Mouse (Mus musculus) ES-Bruce4 (cell line): ENCODE data around the gene Eml3. TPM values are rescaled to one million over a fixed set of nuclear protein-coding genes. Genes with fewer than 3 reads are reported as not detected.

ENCODE experiments used
- H3K27ac ChIP-seq: 2 replicates; pipeline ENCODE4 v1.5.1; 2012; ENCODE audit warnings: low read length, inconsistent platforms; ENCODE audit not compliant: insufficient read depth
- H3K27me3 ChIP-seq: 2 replicates; pipeline ENCODE4 v1.6.1; 2012; ENCODE audit warnings: mild to moderate bottlenecking, low read length, inconsistent platforms; ENCODE audit not compliant: control insufficient read depth, poor library complexity, insufficient read depth, severe bottlenecking
- H3K36me3 ChIP-seq: 2 replicates; pipeline ENCODE4 v1.6.1; 2012; ENCODE audit warnings: inconsistent platforms, mild to moderate bottlenecking, low read length, moderate library complexity; ENCODE audit not compliant: control insufficient read depth, poor library complexity, insufficient read depth, severe bottlenecking
- H3K4me1 ChIP-seq: one replicate; pipeline ENCODE4 v1.8.1; 2011; ENCODE audit warnings: low read length; ENCODE audit not compliant: control insufficient read depth, insufficient read depth
- H3K4me3 ChIP-seq: 2 replicates; pipeline ENCODE4 v1.5.1; 2011; ENCODE audit warnings: low read depth, mild to moderate bottlenecking, low read length
- H3K9ac ChIP-seq: 2 replicates; pipeline ENCODE4 v1.6.1; 2012; ENCODE audit warnings: low read depth, mild to moderate bottlenecking, inconsistent platforms; ENCODE audit not compliant: poor library complexity, severe bottlenecking
- H3K9me3 ChIP-seq: replicated peaks from 2 replicates; pipeline ENCODE4 v1.6.1; 2012; ENCODE audit warnings: mild to moderate bottlenecking, low read length, inconsistent platforms; ENCODE audit not compliant: control insufficient read depth, poor library complexity, insufficient read depth, severe bottlenecking
- CTCF ChIP-seq: IDR thresholded peaks from one replicate; pipeline ENCODE4 v1.8.1; 2011; ENCODE audit warnings: low read depth, low read length
- EP300 ChIP-seq: IDR thresholded peaks from 2 replicates; pipeline ENCODE4 v1.6.1; 2011; ENCODE audit warnings: low read depth, low read length; ENCODE audit not compliant: insufficient read depth
- POLR2A ChIP-seq: IDR thresholded peaks from one replicate; pipeline ENCODE4 v1.8.1; 2011; ENCODE audit warnings: low read length; ENCODE audit not compliant: insufficient read depth
- polyA plus RNA-seq: library from polyadenylated mRNA; stranded (reverse); fragments of >200 nt; gene quantifications from 2 replicates; pipeline ENCODE4 v1.2.4, GENCODE M21; 2011; ENCODE audit warnings: low read depth; ENCODE audit not compliant: missing spikeins, insufficient read depth, insufficient read length

The Eml3 gene
- polyA plus RNA-seq, 1 experiment, result 19.2 TPM

DNA sequence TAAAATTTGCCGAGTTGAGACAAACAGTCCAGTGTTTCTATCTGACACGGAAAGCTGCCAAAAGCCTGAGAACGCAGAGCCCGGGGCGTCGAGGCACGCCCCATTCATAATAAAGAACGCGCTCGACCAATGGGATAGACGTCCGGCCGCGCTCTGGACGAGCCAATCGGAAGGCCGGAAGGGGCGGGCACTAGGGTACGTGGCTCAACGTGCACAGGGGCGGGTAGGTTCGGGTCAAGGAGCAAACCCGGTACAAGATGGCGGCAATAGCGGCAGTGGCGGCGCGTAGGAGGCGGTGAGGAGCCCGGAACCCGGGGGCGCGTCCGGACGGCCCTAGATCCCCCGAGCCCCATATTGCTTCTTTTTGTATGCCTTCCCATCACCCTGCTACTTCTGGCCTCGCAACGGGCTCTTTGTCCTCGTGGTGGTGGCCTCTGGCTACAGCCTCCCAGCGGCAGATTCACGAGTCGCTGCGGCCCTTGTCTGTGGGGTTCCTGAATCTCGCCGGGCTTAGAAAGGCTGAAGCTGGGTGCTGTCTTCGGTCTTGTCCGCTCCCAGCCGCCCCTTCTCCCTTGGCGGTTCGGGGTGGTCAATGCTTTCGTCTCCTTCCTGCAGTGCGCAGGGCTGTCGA lies 31.4 kb upstream of the Eml3 start, which contains the start of gene Ganab:
Gene Ganab, plus strand, starts transcription at position 207 of the 631 bp plus-strand sequence.
- Histone ChIP-seq H3K27me3 (no peaks in the 10 kb centered on the region), H3K36me3 (peaks cover 26% of the 10 kb centered on the region), H3K9me3 (no peaks in the 10 kb centered on the region), H3K9ac (peak within 1 kb of the TSS; percentile 94), H3K4me1 (no peaks in the 10 kb centered on the region), H3K4me3 (peak within 1 kb of the TSS; percentile 93), H3K27ac (peak within 1 kb of the TSS; percentile 60)
- TF ChIP-seq EP300 (no peak), POLR2A (peak; percentile 68)

DNA sequence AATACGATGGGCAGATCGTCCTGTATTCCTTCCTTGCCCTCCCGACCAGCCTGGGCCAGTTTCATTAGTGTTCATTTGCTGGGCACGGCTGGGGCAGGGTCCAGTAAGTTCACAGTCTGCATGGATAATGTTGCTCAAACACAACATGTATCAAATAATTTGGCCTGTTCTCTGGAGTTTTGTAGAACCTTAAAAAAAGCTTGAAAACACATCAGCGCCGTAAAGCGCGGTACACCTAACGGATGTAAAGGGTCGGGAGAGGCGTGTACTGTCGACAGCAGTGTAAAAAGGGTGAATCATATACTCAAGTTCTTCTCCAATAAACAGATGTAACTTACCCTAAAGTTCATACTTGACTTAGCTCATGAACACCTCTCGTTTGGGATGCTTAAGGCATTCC lies 30.8 kb upstream of the Eml3 start:
- Histone ChIP-seq H3K9ac (peak overlapping the region; percentile 94), H3K9me3 (no peaks in the 10 kb centered on the region), H3K4me1 (no peaks in the 10 kb centered on the region), H3K4me3 (peak overlapping the region; percentile 93), H3K36me3 (peaks cover 32% of the 10 kb centered on the region), H3K27me3 (no peaks in the 10 kb centered on the region), H3K27ac (peak overlapping the region; percentile 54)
- TF ChIP-seq EP300, result no peak
- no peak for TF ChIP-seq CTCF
- TF ChIP-seq POLR2A, result no peak

DNA sequence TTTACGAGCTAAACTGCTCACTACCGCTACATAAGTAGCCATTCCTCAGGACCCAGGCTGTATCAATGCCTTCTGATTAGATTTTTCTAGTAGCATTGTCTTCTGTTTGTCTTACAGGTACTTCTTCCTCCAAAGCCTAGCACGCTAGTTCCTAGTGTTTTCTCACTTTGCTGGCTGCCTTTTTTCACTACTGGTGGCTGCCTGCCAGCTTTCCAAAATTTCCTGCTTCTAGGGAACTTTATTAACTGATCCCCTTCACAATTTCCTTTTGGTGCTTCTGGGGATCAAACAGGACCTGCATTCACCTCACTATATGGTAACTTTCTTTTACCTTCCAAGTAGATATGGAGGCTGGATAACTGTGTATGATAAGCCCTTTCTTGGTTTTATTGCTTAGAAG lies 30.3 kb upstream of the Eml3 start:
- no peak overlapping the region for H3K27ac ChIP-seq
- TF ChIP-seq POLR2A, result no peak
- TF ChIP-seq EP300, result no peak
- TF ChIP-seq CTCF, result no peak
- H3K4me3 ChIP-seq, result no peak overlapping the region
- no peaks in the 10 kb centered on the region for H3K9me3 ChIP-seq
- H3K9ac ChIP-seq, result peak overlapping the region; percentile 94
- no peaks in the 10 kb centered on the region for H3K27me3 ChIP-seq
- no peaks in the 10 kb centered on the region for H3K4me1 ChIP-seq
- peaks cover 36% of the 10 kb centered on the region for H3K36me3 ChIP-seq

DNA sequence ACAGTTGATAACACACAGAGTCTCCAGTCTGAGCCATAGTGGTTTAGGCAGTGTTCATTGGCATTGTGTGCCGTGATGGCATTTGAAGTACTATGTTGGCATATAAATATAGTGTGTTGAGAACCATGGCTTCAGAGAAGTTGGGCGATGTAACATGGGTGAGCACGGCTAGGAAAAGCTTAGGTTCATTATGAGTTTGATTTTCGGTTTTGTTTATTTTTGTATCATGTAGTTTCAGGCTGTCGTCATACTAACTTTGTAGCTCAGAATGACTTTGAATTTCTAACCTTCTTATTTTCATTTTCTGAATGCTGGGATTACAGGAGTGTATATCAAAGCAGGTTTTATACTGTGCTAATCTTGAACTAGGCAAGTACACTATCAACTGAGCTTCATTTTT lies 25.9 kb upstream of the Eml3 start:
- no peak for TF ChIP-seq POLR2A
- TF ChIP-seq EP300, result no peak
- no peak for TF ChIP-seq CTCF
- H3K27ac ChIP-seq, result no peak overlapping the region
- no peak overlapping the region for H3K4me3 ChIP-seq
- no peaks in the 10 kb centered on the region for H3K4me1 ChIP-seq
- no peak overlapping the region for H3K9ac ChIP-seq
- peaks cover 56% of the 10 kb centered on the region for H3K36me3 ChIP-seq
- H3K27me3 ChIP-seq, result no peaks in the 10 kb centered on the region
- no peaks in the 10 kb centered on the region for H3K9me3 ChIP-seq

DNA sequence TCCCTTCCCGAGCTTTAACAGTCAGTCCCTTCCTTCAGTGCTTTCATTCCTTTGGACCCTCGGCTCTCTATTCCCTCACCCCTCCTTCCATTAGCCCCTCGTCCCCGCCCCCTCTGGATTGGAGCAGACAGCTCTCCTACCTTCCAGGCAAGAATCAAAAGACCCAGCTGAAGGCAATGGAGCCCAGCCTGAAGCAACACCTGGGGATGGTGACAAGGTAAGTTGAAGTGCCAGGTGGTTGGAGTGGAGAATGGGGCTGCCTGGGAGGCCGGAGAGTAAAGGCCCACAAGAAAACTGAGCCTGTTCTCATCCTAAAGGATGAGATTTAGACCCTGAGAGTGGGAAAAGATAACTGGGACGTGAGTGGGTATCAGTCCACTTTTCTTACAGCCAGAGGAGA lies 20.8 kb upstream of the Eml3 start:
- Histone ChIP-seq H3K27ac (no peak overlapping the region), H3K27me3 (no peaks in the 10 kb centered on the region), H3K9me3 (no peaks in the 10 kb centered on the region), H3K36me3 (peaks cover 86% of the 10 kb centered on the region), H3K9ac (no peak overlapping the region), H3K4me3 (no peak overlapping the region), H3K4me1 (no peaks in the 10 kb centered on the region)
- no peak for TF ChIP-seq CTCF
- no peak for TF ChIP-seq POLR2A
- no peak for TF ChIP-seq EP300

DNA sequence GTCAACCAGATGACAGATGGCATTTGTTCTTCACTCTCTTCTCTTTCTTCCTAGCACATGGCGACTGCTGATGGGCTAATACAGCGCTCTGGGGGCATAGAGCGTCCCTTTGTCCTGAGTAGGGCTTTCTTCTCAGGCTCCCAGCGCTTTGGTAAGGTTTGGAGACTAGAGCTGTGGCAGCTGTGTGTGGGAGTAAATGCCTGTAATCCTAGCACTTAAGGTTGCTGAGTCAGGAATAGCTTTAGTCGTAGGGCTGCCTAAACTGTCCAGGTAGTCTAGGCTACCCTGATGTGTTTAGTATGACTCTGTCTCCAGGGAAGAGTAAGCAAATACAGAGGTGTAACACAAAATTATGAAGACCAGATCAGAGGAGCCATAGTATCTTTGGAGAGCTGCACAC lies 17.5 kb upstream of the Eml3 start:
- no peaks in the 10 kb centered on the region for H3K27me3 ChIP-seq
- no peak for TF ChIP-seq EP300
- no peak for TF ChIP-seq POLR2A
- TF ChIP-seq CTCF, result no peak

More for the DNA sequence above, 17.5 kb upstream of the Eml3 start:
- Histone ChIP-seq H3K36me3 (peaks cover 87% of the 10 kb centered on the region), H3K9ac (no peak overlapping the region), H3K9me3 (no peaks in the 10 kb centered on the region), H3K4me3 (no peak overlapping the region), H3K4me1 (no peaks in the 10 kb centered on the region), H3K27ac (no peak overlapping the region)
